Mouse (Mus musculus) heart, postnatal 0 days (tissue): Measurements from ENCODE around the gene Coa5.

ENCODE experiments used
- CTCF ChIP-seq: IDR thresholded peaks from 2 replicates; pipeline ENCODE4 v1.5.1; 2016; ENCODE audit warnings: antibody characterized with exemption, control low read depth, low read depth
- EP300 ChIP-seq: IDR thresholded peaks from 2 replicates; pipeline ENCODE4 v1.6.1; 2016; ENCODE audit warnings: antibody characterized with exemption, low read depth

DNA sequence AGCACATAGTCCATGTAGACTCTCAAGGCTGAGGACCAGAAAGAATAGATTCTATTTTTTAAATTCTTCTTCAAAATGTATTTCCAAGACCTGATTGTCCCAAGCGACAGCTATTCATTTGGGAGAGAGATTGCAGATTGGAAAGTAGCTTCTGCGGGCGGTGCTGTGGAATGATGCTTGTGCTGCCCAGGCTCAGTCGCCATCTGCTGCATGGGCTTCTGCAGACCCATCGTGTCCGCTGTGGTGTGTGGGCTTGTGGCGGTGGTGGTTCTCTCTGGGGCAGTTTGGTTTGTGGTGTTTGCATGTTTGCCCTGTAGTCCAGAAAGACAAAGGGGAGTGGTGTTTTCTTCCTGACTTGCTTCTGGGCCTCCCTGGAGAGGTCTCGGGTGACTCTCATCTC, 53.7 kb downstream of the Coa5 start:
- TF ChIP-seq CTCF (no peak), EP300 (no peak)
